ENCODE assay signal across 15 mouse cellular contexts in genomic region chr10:87667651-87668140, GRCm38 (mm10).
DNase-seq lines count a peak whose midpoint lies in the region; ATAC-seq and TF ChIP-seq lines count a peak whose summit lies in the region.
"Had no signal": no experiment of that assay in that cellular context is flagged by ENCODE, and none has a peak within 500 bp of the region (broad histone marks: within the 10 kb centered on the region; RNA-seq: fewer than 3 reads in every experiment).

No protein-coding gene starts in this region.

- no peak overlapping the region for H3K4me2 ChIP-seq in forebrain, embryonic 14.5 days (ENCODE audit: low read length)
- H3K4me2 ChIP-seq in forebrain, embryonic 15.5 days (replicated peaks): no peak overlapping the region
- no peak overlapping the region for H3K4me2 ChIP-seq in embryonic facial prominence, embryonic 13.5 days
- H3K4me2 ChIP-seq in heart, postnatal 0 days (ENCODE audit: low read depth, low read length): peak overlapping the region; percentile 37
- H3K4me2 ChIP-seq in forebrain, postnatal 0 days (ENCODE audit: low read depth): no peak overlapping the region
- H3K4me2 ChIP-seq: forebrain, embryonic 12.5 days; liver, embryonic 13.5 days had no signal

- no peak overlapping the region for H3K27ac ChIP-seq in forebrain, embryonic 14.5 days (ENCODE audit: low read depth, low read length)
- no peak overlapping the region for H3K27ac ChIP-seq in forebrain, embryonic 15.5 days (replicated peaks)
- H3K27ac ChIP-seq in embryonic facial prominence, embryonic 13.5 days: peak overlapping the region; percentile 22; the same call in 1 of the 2 replicates
- H3K27ac ChIP-seq in heart, postnatal 0 days (ENCODE audit: low read depth): no peak overlapping the region
- H3K27ac ChIP-seq in forebrain, postnatal 0 days (ENCODE audit: low read depth, low read length): no peak overlapping the region
- H3K27ac ChIP-seq: forebrain, embryonic 12.5 days; liver, embryonic 13.5 days had no signal

- no peak for TF ChIP-seq POLR2A in lung, adult 2 months (IDR thresholded peaks at IDR 0.05; ENCODE audit: borderline replicate concordance, extremely low read depth, low read depth, low read length)

- peaks cover 9% of the 10 kb centered on the region; the same call in 1 of the 2 replicates for H3K4me1 ChIP-seq in forebrain, embryonic 14.5 days (ENCODE audit: control insufficient read depth, insufficient read depth, low read length)
- H3K4me1 ChIP-seq in forebrain, embryonic 15.5 days: peaks cover 22% of the 10 kb centered on the region
- no peaks in the 10 kb centered on the region for H3K4me1 ChIP-seq in lung, adult 2 months (ENCODE audit: control insufficient read depth, insufficient read depth, low read length)
- peaks cover 18% of the 10 kb centered on the region for H3K4me1 ChIP-seq in embryonic facial prominence, embryonic 13.5 days
- no peaks in the 10 kb centered on the region for H3K4me1 ChIP-seq in heart, postnatal 0 days (ENCODE audit: control insufficient read depth, insufficient read depth)
- peaks cover 8% of the 10 kb centered on the region for H3K4me1 ChIP-seq in forebrain, postnatal 0 days (ENCODE audit: insufficient read depth)
- H3K4me1 ChIP-seq: liver, embryonic 13.5 days had no signal

- H3K4me3 ChIP-seq in forebrain, embryonic 14.5 days (ENCODE audit: low read depth, low read length): no peak overlapping the region
- H3K4me3 ChIP-seq in forebrain, embryonic 15.5 days: no peak overlapping the region
- H3K4me3 ChIP-seq in lung, adult 2 months (replicated peaks; ENCODE audit: extremely low read depth, low read depth, low read length): no peak overlapping the region
- no peak overlapping the region for H3K4me3 ChIP-seq in embryonic facial prominence, embryonic 13.5 days
- no peak overlapping the region for H3K4me3 ChIP-seq in heart, postnatal 0 days (ENCODE audit: low read depth, low read length)
- no peak overlapping the region for H3K4me3 ChIP-seq in forebrain, postnatal 0 days (ENCODE audit: low read depth, low read length)
- H3K4me3 ChIP-seq: forebrain, embryonic 12.5 days; liver, embryonic 13.5 days had no signal

- H3K36me3 ChIP-seq in forebrain, embryonic 14.5 days (ENCODE audit: control insufficient read depth, insufficient read depth, low read length): no peaks in the 10 kb centered on the region
- no peaks in the 10 kb centered on the region for H3K36me3 ChIP-seq in forebrain, embryonic 15.5 days
- H3K36me3 ChIP-seq in embryonic facial prominence, embryonic 13.5 days: no peaks in the 10 kb centered on the region
- H3K36me3 ChIP-seq in heart, postnatal 0 days (replicated peaks; ENCODE audit: control insufficient read depth, insufficient read depth, low read length): no peaks in the 10 kb centered on the region
- no peaks in the 10 kb centered on the region for H3K36me3 ChIP-seq in forebrain, postnatal 0 days (ENCODE audit: insufficient read depth)
- H3K36me3 ChIP-seq: forebrain, embryonic 12.5 days; liver, embryonic 13.5 days had no signal

- WGBS in forebrain, embryonic 14.5 days: 86% methylated on average over 10 of the region's 10 CpGs
- WGBS in forebrain, embryonic 15.5 days: 75% methylated on average over 10 of the region's 10 CpGs
- 67% methylated on average over 10 of the region's 10 CpGs for WGBS in lung, adult 2 months
- 60% methylated on average over 10 of the region's 10 CpGs for WGBS in embryonic facial prominence, embryonic 13.5 days
- 57% methylated on average over 10 of the region's 10 CpGs for WGBS in heart, postnatal 0 days
- 68% methylated on average over 10 of the region's 10 CpGs for WGBS in forebrain, postnatal 0 days

- H3K9me3 ChIP-seq in forebrain, embryonic 14.5 days (replicated peaks; ENCODE audit: control insufficient read depth, low read length): no peaks in the 10 kb centered on the region
- H3K9me3 ChIP-seq in forebrain, embryonic 15.5 days: no peaks in the 10 kb centered on the region
- no peaks in the 10 kb centered on the region for H3K9me3 ChIP-seq in embryonic facial prominence, embryonic 13.5 days
- H3K9me3 ChIP-seq in heart, postnatal 0 days (replicated peaks; ENCODE audit: control insufficient read depth, low read length): no peaks in the 10 kb centered on the region
- no peaks in the 10 kb centered on the region for H3K9me3 ChIP-seq in forebrain, postnatal 0 days (ENCODE audit: low read length)
- H3K9me3 ChIP-seq: forebrain, embryonic 12.5 days; liver, embryonic 13.5 days had no signal

- no peaks in the 10 kb centered on the region for H3K27me3 ChIP-seq in forebrain, embryonic 14.5 days (replicated peaks; ENCODE audit: control insufficient read depth, insufficient read depth, low read length)
- no peaks in the 10 kb centered on the region for H3K27me3 ChIP-seq in forebrain, embryonic 15.5 days
- no peaks in the 10 kb centered on the region for H3K27me3 ChIP-seq in embryonic facial prominence, embryonic 13.5 days
- no peaks in the 10 kb centered on the region for H3K27me3 ChIP-seq in heart, postnatal 0 days (ENCODE audit: control insufficient read depth, insufficient read depth, low read length)
- H3K27me3 ChIP-seq in forebrain, postnatal 0 days (ENCODE audit: insufficient read depth, low read length): no peaks in the 10 kb centered on the region
- H3K27me3 ChIP-seq: forebrain, embryonic 12.5 days; liver, embryonic 13.5 days had no signal

- no peak for ATAC-seq in forebrain, embryonic 14.5 days
- no peak for ATAC-seq in forebrain, embryonic 15.5 days (replicated peaks)
- ATAC-seq in embryonic facial prominence, embryonic 13.5 days (ENCODE audit: insufficient number of reproducible peaks, insufficient read depth, low FRiP score, low TSS enrichment, low read depth): no peak
- ATAC-seq in heart, postnatal 0 days (ENCODE audit: insufficient read depth, low read depth): no peak
- no peak for ATAC-seq in forebrain, postnatal 0 days
- no peak for ATAC-seq in cerebellum, adult (ENCODE audit: insufficient number of reproducible peaks, low FRiP score, low TSS enrichment)
- ATAC-seq: midbrain, embryonic 16.5 days had no signal

- no peak for TF ChIP-seq EP300 in heart, postnatal 0 days (IDR thresholded peaks at IDR 0.05; ENCODE audit: low read depth)

- no peak overlapping the region for H3K9ac ChIP-seq in forebrain, embryonic 14.5 days (ENCODE audit: low read length)
- H3K9ac ChIP-seq in forebrain, embryonic 15.5 days (replicated peaks): no peak overlapping the region
- no peak overlapping the region for H3K9ac ChIP-seq in embryonic facial prominence, embryonic 13.5 days
- H3K9ac ChIP-seq in heart, postnatal 0 days (replicated peaks; ENCODE audit: low read depth, low read length): no peak overlapping the region
- H3K9ac ChIP-seq in forebrain, postnatal 0 days: no peak overlapping the region
- H3K9ac ChIP-seq: forebrain, embryonic 12.5 days; liver, embryonic 13.5 days had no signal

- DNase-seq in forebrain, embryonic 14.5 days (ENCODE audit: low spot score): peak; percentile 17
- peak; percentile 6 for DNase-seq in lung, postnatal 10 days
- DNase-seq in lung, adult 2 months: no peak
- peak; percentile 5 for DNase-seq in heart, postnatal 0 days (ENCODE audit: low spot score)
- no peak for DNase-seq in forebrain, postnatal 0 days
- DNase-seq: cerebellum, adult 11-12 months; kidney, adult 9 months; kidney, postnatal 4 days; liver, embryonic 13.5 days; thymus, adult 2 months had no signal

- no peak for TF ChIP-seq CTCF in lung, adult 2 months (IDR thresholded peaks at IDR 0.05; ENCODE audit: insufficient read depth, low read length)
- TF ChIP-seq CTCF in heart, postnatal 0 days (IDR thresholded peaks at IDR 0.05; ENCODE audit: low read depth): no peak
- no peak for TF ChIP-seq CTCF in forebrain, postnatal 0 days (IDR thresholded peaks at IDR 0.05; ENCODE audit: low read depth)

Comparison
In these comparisons a context has a peak if more than half of its experiments do, and no peak if none do; other contexts are left out.
1. DNase-seq: peak in forebrain, embryonic 14.5 days (single experiment), lung, postnatal 10 days (single experiment) and heart, postnatal 0 days (single experiment); none in lung, adult 2 months (single experiment) and forebrain, postnatal 0 days (single experiment).